Mouse (Mus musculus) small intestine, adult 2 months (tissue): ENCODE measurements around the gene Grb2.

ENCODE experiments used
- CTCF ChIP-seq: fragments of 200-500 bp; IDR thresholded peaks from 2 replicates; pipeline ENCODE4 v1.5.1; 2012; ENCODE audit warnings: low read depth, mild to moderate bottlenecking, control low read depth, inconsistent platforms, low read length, moderate library complexity, mixed read lengths; ENCODE audit not compliant: insufficient replicate concordance, insufficient read length; ENCODE audit errors: extremely low read depth
- POLR2A ChIP-seq: fragments of 200-500 bp; IDR thresholded peaks from 2 replicates; pipeline ENCODE4 v1.6.1; 2012; ENCODE audit warnings: low read depth, mild to moderate bottlenecking, control low read depth, inconsistent platforms, low read length, moderate library complexity

GRCm38 (mm10) chr11:115747351-115747750 is 39.0 kb upstream of the Grb2 start:
- TF ChIP-seq CTCF (no peak), POLR2A (no peak)
